Mouse (Mus musculus) C2C12 (cell line): Measurements from ENCODE around the gene Olfr1340.

Source experiments
- CEBPB ChIP-seq: IDR thresholded peaks from one replicate; pipeline ENCODE4 v1.6.1; 2011; ENCODE audit warnings: low read depth, mild to moderate bottlenecking, control low read depth, moderate library complexity
- CTCF ChIP-seq: IDR thresholded peaks from one replicate; pipeline ENCODE4 v1.5.1; 2011; ENCODE audit not compliant: control insufficient read depth, insufficient read depth, insufficient read length
- FOSL1 ChIP-seq: IDR thresholded peaks from one replicate; pipeline ENCODE4 v1.8.0; 2011; ENCODE audit warnings: mild to moderate bottlenecking, low read length; ENCODE audit not compliant: poor library complexity, insufficient read depth, severe bottlenecking
- MAX ChIP-seq: IDR thresholded peaks from one replicate; pipeline ENCODE4 v1.6.1; 2011; ENCODE audit warnings: mild to moderate bottlenecking, control low read depth
- MYOD1 ChIP-seq: IDR thresholded peaks from one replicate; pipeline ENCODE4 v1.6.1; 2011; ENCODE audit warnings: low read depth; ENCODE audit not compliant: control insufficient read depth, insufficient read length
- MYOG ChIP-seq: IDR thresholded peaks from one replicate; pipeline ENCODE4 v1.6.1; 2011; ENCODE audit not compliant: control insufficient read depth, insufficient read length; ENCODE audit errors: extremely low read depth
- USF1 ChIP-seq: IDR thresholded peaks from one replicate; pipeline ENCODE4 v1.6.1; 2011; ENCODE audit warnings: low read depth, mild to moderate bottlenecking, control low read depth, moderate library complexity

DNA sequence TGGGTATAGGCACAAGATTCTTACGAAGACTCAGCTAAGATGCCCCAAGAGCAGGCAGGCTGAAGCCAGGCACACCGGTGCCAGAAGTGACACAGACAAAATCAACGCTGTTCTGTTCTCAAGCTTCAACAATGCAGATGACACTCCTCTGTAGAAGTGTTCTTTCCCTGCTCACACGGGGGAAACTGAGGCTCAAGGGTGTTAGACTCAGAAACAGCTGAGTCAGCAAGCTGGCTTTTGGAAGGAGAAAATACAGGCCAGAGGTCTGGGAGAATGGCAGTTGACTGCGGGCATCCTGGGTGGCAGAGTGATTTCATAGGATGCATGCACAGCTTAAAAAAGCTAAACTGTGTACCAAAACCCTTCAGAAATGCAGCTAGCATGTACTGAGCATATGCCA, 11.9 kb upstream of the Olfr1340 start:
- TF ChIP-seq MAX (no peak), CTCF (no peak), USF1 (no peak), MYOG (no peak), FOSL1 (no peak), CEBPB (no peak), MYOD1 (no peak)
